Mouse (Mus musculus) heart, postnatal 4 days (tissue): ENCODE results near the gene Pik3r6. TPM values are rescaled to one million over a fixed set of nuclear protein-coding genes. Genes with fewer than 3 reads are reported as not detected.
A peak's percentile ranks its signal among the peaks of the same experiment; 100 is the strongest.

Experiments used
- DNase-seq: peaks from one replicate; pipeline ENCODE4 v3.0.0; 2021
- total RNA-seq, 2 experiments: library from RNA; stranded (reverse); gene quantifications; 2 replicates each; pipeline ENCODE4 v1.2.3; 2021

Gene Pik3r6
- total RNA-seq, 2 experiments from 2014 or later, result 5.0 to 6.1 TPM

DNA sequence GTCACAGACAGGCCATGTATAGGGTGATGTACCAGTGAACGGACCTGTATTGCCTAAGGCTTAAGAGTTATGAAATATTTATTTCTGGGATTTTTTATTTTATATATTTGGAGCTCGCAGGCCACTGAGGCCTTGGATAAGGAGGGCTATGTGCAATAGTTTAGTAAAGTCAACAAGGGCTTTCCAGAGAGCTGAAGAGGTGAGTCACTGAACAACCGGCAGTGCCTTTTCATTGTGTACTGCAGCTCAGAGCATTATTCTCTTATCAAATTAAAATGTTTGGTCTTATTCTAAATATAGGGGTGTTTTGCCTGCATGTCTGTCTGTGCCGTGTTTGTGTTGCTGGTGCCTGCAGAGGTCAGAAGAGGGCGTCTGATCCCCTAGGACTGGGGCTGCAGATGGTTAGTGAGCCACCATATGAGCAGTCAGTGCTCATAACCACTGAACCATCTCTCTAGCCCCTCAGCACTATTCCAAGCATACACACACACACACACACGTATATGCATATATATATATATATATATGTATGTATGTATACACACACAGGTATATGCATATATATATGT is 14.5 kb upstream of the Pik3r6 start:
- DNase-seq, result no peak

DNA sequence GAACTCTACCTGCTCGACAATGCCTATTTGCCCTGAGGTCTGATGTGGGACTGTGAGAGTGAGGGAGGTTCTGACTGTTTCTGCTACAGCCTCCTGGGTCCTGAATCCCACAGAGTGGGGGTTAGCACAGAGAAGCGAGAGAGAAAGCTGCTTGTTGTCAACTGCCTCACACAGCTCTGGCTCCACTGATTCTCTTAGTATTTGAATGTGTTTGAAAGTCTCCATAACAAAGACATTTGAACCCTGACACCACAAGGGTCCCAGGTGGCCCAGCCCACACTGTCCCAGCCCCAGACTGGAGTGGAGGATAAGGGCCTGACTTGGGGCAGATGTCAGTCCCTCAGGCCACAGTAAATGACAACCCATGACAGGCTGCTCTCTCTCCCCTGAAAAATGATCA is 13.6 kb upstream of the Pik3r6 start:
- no peak for DNase-seq

DNA sequence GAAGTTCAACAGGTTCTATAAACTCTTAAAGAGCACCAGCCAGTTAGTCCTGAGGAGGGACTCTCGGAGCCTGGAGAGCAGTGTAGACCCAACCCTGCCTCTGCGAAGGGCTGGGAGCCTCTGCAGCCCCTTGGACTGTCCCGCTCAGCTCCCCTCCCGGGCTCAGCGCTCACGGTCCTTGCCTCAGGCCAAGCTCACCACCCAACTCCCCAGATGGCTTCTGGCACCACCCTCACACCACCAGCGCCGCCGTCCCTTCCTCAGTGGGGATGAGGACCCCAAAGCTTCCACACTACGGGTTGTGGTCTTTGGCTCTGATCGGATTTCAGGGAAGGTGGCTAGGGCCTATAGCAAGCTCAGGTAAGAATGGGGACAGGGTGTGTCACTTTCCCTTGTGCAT is 10.2 kb upstream of the Pik3r6 start:
- no peak for DNase-seq

DNA sequence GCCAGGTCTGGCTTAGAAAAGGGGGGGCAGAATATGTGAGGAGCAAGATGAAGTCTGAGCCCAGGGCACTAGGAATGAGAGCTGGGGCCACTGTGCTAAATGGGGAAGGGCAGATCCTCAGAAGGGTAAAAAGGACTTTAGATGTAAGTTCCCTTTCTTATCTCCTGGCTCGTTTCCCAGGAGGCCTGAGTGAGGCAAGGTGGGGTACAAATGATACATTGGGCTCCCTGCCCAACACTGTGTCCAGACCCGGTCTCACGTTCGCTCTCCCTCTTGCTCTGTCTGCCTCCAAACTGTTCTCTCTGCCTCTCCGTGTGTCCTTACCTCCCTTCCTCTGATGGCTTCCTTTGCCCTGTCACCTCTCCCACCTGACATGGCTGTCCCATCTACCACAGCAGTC is 9.1 kb upstream of the Pik3r6 start:
- peak; percentile 43 for DNase-seq

DNA sequence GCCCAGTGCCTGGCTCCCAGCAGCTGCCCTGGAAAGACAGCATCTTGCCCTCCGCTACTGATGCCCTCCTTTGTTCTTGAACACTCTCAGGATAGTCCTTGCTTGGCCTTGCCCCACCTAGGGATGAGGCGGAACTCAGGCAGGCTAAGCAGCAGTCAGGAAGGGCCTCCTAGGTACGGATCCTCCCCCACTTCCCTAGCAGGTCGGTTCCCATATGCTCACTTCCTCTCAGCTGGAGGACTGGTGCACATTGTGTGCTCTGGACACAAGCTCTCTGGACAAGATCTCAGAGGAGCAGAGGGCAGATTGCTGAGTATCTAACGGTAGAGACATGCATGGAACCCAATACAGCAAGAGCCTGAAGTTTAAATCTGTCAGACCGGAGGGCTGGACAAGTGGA is 5.7 kb upstream of the Pik3r6 start:
- DNase-seq, result no peak

DNA sequence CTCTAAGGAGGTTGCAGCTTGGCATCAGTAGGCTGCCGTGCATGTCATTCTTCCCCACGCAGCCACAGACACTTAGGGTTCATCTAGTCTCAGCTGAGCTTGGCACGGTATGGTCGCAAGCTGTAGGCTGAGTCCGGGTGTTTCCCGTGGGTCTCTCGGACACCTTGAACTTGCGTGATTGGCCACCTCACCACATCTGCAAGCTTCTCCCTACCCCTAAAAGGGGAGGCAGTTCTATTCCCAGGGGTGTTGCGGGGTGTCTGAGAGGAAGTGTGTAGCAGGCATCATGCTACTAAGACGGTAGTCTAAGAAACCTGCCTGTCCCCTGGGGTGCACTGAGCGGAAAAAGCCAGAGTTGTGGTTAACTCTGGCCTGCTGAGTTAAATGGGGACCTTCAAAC is 4.3 kb upstream of the Pik3r6 start:
- no peak for DNase-seq

DNA sequence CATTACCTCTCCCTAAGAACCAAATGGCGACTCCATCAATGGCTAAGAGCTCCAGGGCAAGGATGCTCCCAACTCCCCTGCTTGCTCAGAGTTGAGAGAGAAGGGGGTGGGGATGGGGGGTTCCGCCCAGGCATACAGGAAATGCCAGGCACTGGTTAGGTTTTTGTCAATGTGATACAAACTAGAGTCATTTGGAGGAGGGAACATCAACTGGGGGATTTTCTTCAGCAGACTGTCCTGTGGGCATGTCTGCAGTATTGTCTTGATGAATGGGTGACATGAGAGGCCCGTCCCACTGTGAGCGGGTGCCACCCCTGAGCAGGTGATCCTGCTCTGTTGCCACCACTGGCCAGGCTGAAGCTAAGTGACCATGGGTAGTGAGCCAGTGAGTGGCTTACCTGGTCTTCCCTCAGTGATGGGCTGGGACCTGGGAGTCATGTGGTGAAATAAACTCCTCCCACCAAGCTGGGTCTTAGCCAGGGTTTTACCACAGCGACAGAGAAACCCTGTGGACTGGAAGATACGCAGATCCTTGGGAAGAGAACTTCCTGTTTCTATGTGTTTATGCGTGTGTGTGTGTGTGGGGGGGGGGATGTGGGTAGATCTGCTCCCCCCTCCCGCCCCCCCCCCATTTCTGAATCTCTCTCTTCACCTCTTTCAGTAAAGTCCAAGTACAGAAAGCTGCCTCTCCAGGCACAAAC is 3.7 kb upstream of the Pik3r6 start:
- DNase-seq, result no peak

DNA sequence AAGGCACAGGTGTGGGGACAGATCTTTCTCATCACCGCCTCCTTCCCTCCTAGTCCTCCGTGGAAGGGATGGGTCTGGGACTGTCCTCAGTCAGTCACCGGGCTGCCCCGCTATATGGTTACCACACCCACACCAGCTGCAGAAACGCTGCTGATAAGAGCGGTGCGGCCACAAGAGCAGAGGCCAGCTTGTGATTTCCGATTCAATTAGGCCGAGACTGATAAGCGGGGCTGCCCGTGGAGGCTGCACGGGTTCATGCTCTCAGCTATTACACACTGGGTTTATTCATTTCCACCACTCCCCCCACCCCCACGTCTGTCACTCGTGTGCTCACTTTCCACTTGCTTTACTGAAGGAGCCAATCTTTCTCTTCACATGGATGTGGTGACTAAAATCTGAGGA is 1.9 kb upstream of the Pik3r6 start:
- DNase-seq, result no peak

DNA sequence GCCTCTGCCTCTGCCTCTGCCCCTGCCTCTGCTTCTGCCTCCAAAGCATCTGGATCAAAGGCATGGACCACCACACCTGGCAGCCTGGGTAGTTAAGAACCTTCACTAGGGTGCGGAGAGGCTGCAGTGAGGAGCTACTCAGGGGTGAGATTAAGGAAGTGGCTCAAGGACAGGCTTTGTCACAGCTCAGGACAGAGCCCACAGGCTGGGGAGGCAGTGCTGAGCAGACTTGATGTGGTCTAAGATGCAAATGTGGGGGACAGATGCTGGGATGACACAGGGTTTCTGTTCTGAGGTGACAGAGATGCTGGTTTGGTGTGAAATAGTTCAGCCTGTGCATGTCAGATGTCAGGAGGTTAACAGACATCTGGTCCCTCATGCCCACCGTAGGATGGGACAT is 411 bp upstream of the Pik3r6 start:
- DNase-seq, result no peak

DNA sequence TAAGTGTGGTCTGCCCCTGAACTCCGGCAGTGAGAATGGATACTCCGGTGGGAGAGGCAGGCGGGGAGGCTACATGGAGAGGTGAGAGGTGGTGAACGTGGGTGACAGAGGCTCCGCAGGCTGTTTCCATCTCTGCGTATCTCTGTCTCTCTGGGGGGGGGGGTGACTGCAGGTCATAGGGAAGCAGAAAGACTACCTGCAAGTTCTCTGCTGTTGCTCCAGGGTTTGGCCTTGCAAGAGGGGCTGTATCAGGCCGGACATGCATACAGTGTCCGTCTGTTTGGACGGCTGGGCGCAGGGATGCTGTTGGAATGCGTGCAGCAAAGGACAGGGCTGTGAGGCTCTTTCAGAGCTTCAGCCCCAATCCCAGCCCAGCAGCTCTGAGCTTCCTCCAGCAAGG is 2.1 kb downstream of the Pik3r6 start:
- DNase-seq, result no peak

DNA sequence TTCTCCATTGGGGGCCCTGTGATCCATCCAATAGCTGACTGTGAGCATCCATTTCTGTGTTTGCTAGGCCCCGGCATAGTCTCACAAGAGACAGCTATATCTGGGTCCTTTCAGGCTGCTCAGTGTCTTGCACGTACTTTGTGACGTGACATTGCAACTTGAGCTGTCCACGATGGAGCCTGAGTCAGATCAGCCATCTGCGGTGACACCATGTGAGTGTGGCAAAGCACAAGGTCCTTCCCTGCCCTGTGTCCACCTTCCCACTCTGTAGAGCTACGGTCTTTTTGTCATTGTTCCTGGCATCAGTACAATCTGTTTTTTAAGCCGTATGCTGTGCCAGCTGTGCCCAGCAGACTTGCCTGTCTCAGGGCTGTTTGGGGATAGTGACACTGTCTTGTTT is 4.4 kb downstream of the Pik3r6 start:
- DNase-seq, result no peak

DNA sequence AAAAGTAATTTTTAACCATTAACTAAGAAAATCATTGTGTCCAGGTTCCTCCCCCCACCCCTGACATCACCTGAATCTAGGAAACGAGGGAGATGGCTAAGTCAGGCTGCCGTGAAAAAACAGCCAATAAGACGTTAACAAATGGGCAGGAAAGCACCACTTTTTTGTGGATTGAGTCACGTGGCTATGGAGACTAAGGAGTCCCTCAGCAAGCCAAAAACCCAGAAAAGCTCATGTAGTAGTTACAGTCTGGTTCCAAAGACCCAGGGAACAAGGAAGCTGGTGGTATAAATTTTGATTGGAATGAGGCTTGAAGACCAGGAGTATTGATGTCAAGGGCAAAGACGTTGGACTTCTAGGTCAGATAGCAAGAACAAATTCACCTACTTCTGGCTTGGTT is 5.8 kb downstream of the Pik3r6 start:
- DNase-seq, result no peak

DNA sequence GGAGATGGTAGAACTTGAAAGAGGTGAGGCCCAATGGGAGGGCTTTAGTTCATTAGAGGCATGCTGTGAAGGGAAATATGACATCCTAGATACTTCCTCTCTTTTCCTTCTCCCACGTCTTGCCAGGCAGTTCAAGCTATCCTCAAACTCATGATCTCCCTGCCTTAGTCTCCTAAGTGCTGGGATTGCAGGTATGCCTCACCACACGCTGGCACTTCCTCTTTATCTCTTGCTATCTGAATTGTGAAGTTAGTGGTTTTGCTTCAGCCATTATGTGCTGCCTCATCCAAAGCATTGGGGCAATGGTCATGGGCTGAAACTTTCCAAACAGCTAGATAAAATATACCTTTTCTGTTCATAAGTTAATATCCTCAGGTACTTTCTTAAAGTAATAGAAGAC is 6.4 kb downstream of the Pik3r6 start:
- DNase-seq, result no peak

DNA sequence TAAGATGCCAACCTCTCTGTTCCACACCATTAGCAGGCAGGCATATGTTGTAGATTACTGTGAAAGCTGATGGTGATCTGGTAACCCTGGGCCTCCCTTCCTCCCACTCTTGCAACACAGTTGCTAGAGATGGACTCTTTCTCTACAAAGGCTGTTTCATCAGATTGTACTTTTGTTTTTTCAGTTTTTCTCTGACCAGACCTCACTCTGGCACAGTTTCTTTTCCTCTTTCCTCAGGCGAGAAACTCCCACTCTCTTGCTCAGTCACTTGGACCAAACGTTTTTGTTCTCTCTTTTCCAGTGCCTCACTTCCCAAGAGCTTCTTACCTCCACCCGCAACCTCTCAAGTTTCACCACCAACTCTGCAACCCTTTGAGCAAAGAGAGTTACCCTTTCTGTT is 11.2 kb downstream of the Pik3r6 start:
- no peak for DNase-seq

DNA sequence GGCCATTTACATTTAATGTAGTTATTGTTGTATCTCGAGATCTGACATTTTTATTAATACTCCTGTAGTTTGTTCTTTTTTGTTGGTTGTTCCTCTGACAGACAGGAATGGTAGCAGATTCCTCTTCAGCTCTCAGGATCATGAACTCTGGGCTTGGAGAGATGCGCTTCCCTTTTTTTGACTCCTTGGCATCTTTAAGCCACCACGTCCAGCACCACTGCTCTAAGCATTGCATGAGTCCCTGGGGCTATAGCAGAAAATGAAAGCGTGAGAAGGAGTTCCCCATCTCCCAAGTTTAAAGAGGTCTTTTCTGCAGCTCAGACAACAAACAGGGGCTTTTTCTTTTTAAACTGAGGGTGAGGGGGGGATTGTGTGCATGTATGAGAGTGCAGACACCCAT is 16.5 kb downstream of the Pik3r6 start:
- no peak for DNase-seq

DNA sequence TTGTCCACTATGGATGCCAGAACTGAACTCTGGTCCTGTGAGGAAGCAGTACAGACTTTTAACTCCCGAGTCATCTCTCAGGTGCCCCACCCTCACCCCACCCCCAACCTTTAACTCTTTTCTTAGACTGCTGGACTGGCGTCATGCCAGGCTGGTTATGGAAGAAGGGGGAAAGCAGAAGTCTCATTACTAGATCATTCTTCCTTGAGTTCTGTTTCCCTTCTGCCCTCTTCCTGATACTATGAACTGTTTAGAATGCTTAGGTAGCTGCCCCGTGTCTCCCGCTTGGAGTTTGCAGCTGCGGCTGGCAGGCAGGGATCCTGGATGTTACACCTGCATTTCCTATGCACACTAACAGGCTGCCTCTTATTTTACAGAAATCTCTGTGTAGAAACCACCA is 17.0 kb downstream of the Pik3r6 start:
- no peak for DNase-seq

DNA sequence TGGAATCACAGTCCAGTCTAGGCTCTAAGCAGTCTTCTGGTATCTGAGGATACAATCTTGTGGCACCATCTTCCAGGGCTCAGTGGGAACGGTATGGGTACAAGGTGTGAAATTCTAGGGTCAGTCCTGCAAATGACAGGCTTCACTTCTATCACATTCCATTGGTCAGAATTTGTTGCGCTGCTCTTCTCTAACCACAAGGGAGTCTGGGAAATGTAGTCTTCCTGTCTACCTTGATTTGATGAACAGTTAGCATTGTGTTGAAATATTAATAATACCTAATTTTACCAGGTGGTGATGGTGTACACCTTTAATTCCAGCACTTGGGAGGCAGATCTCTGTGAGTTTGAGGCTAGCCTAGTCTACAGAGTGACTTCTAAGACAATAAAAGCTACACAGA is 17.6 kb downstream of the Pik3r6 start:
- DNase-seq, result no peak

DNA sequence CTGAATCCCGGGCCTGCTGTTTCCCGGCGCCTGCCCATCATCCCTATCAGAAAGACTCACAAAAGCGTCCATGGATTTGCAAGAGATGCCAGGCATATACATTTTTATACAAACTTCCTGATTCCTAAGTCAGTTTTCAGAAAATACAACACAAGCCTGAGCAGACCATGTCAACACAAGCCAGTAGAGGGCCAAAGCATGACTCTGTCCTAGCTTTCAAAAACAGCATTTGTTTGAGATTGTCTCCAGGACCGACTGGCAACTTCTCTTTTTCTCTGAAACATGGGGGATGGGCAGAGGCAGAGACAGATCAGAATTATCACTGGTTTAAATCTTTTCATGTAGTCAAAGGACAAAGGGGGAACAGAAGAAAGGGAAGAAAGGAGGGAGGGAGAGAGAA is 18.5 kb downstream of the Pik3r6 start:
- no peak for DNase-seq

DNA sequence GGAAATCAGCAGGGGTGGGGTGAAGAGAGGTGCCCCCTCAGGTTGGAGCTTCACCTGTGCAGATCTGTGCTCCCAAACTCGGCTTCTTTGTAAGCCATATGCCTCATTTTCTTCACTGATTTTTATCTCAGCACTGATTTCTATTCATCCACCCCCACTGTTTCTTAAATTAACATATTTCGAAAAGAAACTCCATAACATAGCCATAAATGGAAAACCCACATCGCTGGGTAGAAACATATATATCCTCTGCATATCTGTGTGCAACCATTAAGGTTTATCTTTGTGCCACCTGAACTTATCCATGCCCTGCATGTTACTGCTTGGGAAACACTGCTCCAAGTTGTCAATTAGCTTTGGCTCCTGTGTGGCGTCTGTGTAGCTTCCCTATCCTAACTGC is 23.6 kb downstream of the Pik3r6 start:
- no peak for DNase-seq

DNA sequence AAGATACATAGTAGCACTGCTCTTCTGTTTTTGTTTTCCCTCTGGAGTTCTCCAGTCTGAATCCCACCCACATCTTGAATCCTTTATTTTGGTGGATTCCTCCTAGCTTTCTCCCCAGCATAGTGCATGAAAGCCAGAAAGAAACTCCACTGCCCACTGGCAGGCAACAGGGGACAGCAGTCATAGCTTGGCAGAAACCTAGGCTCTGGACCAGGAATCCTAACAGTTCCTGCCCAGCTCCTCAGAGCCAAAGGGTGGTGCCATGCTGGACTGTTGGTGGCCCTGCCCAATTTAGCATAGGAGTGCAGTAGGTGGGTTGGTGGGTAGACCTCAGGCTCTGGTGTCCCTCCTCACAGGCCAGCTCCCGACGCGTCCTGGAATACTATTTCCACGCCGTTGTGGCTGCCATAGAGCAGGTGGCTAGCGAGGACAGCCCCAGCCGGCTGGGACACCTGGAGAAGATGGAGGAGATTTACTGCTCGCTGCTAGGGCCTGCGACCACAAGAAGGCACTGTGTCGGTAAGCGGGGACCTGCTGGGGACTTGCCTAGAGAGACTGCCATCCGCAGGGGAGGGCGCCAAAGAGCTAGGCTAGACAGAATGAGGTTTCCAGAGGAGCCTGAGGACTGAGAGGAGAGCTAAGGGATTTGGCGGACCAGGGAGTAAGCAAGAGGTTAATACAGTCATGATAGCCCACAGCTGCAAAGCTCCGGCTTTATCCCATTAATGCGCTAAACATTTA is 28.4 kb downstream of the Pik3r6 start:
- peak; percentile 77 for DNase-seq

DNA sequence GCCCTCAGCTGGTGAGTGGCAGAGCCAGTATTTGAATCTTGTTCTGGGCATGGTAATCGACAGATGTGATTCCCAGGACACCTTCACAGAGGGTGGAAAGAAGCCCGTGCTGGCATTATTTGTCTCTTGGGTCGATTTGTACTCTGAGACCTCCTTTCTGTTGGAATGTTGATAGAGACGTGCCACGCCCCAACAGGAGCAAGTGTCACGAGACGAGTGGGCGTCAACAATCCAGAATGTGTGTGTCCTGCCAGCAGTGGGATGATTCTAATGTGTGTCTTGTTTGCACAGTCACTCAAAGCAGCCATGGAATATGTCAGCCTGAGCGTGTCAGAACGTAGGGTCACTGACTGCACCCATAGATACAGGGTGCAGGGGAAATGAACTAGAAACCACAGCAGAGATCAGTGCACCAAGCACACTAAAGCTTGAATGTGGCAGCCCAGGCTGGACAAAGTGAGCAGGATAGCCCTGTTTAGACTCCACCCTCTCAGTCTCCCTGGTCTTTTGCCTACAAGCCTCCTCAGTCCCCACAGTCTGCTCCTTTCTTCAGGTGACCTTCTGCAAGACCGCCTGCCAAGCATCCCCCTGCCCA is 29.2 kb downstream of the Pik3r6 start:
- peak; percentile 12 for DNase-seq

DNA sequence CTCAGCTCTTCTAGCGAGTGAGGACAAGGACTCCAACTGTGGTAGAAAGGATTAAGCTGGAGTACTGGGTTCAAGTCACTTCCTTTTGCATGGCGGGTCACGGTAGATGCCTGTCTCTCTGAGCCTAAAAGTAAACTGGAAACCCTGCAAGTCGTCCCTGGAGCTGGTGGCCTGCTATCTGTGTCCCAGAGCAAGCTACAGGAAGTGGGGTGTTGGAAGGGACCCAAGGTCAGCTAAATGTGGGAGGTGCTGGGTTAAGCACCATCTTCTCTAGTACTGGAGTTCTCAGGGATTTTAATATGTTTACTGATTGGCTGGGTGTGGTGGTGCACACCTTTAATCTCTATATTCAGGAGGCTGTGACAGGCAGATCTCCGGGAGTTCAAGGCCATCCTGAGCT is 30.0 kb downstream of the Pik3r6 start:
- DNase-seq, result peak; percentile 39

DNA sequence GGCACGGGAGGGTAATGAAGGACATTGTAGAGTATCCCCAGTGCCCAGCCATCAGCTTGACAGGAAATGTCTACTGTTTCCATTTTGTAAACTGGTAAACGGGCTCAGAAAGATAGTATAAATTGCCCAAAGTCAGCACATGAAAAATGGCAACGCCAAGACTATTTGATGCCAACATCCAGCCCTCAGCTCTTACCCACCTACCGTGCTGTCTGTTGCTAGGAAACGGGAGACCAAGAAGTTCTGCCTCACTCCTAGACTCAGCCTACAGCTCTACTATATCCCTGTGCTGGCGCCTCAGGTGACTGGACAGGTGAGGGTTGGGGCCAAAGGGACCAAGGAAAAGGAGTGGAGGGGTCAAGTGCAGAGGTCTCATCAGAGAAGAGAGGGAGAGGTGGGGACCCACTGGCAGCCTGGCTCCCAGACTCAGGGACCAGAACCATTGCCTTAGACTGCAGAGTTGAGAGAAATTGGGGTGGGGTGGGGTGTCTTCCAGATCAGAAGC is 31.2 kb downstream of the Pik3r6 start:
- peak; percentile 3 for DNase-seq

DNA sequence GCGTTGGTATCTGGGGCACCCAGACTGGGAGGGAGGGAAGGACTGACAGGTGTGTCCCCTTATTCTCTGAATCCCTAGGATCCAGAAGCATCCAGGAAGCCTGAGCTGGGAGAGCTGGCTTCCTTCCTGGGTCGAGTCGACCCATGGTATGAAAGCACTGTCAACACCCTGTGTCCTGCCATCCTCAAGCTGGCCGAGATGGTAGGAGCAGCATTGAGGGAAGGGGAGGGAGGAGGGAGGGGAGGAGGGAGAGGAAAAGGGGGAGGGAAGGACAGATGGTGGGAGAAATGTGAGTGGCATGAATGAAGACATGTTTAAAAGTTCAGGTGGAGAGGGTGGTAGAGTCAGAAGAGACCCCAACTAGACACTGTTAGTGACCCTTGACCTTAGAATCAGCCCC is 33.2 kb downstream of the Pik3r6 start:
- DNase-seq, result no peak
